ENCODE assay signal across 11 mouse cellular contexts in the genomic region with DNA sequence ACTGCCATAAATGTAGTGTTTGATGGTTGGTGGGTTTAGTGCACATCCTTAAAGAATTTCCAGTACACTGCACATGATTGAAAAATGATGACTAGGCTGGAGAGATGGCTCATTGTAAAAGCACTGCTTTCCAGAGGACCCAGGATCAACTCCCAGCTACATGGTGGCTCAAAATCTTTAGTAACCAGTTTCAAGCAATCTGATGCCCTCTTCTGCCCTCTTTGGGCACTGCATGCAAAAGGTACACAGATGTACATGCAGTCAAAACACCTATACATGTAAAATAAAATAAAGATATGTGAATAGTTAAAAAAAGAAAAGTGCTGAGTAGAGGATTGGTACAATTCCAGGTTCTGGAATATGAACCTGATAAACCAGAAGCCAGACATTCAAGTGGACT. TPM values are rescaled to one million over a fixed set of nuclear protein-coding genes. Genes with fewer than 3 reads are reported as not detected.
DNase-seq lines count a peak whose midpoint lies in the region; ATAC-seq and TF ChIP-seq lines count a peak whose summit lies in the region.
"Had no signal": no experiment of that assay in that cellular context is flagged by ENCODE, and none has a peak within 500 bp of the region (broad histone marks: within the 10 kb centered on the region; RNA-seq: fewer than 3 reads in every experiment).

No protein-coding gene starts in this region.

- TF ChIP-seq CTCF in lung, embryonic 14.5 days (IDR thresholded peaks at IDR 0.05; ENCODE audit: low read depth): peak; percentile 43

- no peak overlapping the region for H3K4me2 ChIP-seq in heart, embryonic 12.5 days
- H3K4me2 ChIP-seq in lung, embryonic 14.5 days: no peak overlapping the region
- H3K4me2 ChIP-seq: embryonic facial prominence, embryonic 15.5 days; heart, embryonic 15.5 days had no signal

- no peak for ATAC-seq in heart, embryonic 12.5 days (ENCODE audit: insufficient number of reproducible peaks, low FRiP score)
- no peak for ATAC-seq in lung, embryonic 14.5 days (ENCODE audit: insufficient read depth)

- no peaks in the 10 kb centered on the region for H3K9me3 ChIP-seq in heart, embryonic 12.5 days (replicated peaks)
- H3K9me3 ChIP-seq in lung, embryonic 14.5 days (ENCODE audit: low read depth, low read length): no peaks in the 10 kb centered on the region
- H3K9me3 ChIP-seq: embryonic facial prominence, embryonic 15.5 days; heart, embryonic 15.5 days had no signal

- H3K4me1 ChIP-seq in heart, embryonic 12.5 days (replicated peaks): no peaks in the 10 kb centered on the region
- H3K4me1 ChIP-seq in lung, embryonic 14.5 days (ENCODE audit: insufficient read depth): no peaks in the 10 kb centered on the region
- H3K4me1 ChIP-seq: embryonic facial prominence, embryonic 15.5 days; heart, embryonic 15.5 days had no signal

- H3K9ac ChIP-seq in heart, embryonic 12.5 days: no peak overlapping the region
- no peak overlapping the region for H3K9ac ChIP-seq in lung, embryonic 14.5 days
- H3K9ac ChIP-seq: embryonic facial prominence, embryonic 15.5 days; heart, embryonic 15.5 days had no signal

- H3K36me3 ChIP-seq in heart, embryonic 12.5 days: peaks cover 80% of the 10 kb centered on the region
- H3K36me3 ChIP-seq in lung, embryonic 14.5 days (ENCODE audit: insufficient read depth): peaks cover 94% of the 10 kb centered on the region

- H3K27ac ChIP-seq in heart, embryonic 12.5 days (ENCODE audit: poor library complexity, severe bottlenecking): no peak overlapping the region
- no peak overlapping the region for H3K27ac ChIP-seq in lung, embryonic 14.5 days (ENCODE audit: low read depth)
- H3K27ac ChIP-seq: embryonic facial prominence, embryonic 15.5 days; heart, embryonic 15.5 days had no signal

- H3K4me3 ChIP-seq in heart, embryonic 12.5 days: no peak overlapping the region
- H3K4me3 ChIP-seq in lung, embryonic 14.5 days (ENCODE audit: low read depth, low read length): no peak overlapping the region
- H3K4me3 ChIP-seq: embryonic facial prominence, embryonic 15.5 days; heart, embryonic 15.5 days had no signal

- no peaks in the 10 kb centered on the region for H3K27me3 ChIP-seq in heart, embryonic 12.5 days (replicated peaks)
- no peaks in the 10 kb centered on the region for H3K27me3 ChIP-seq in lung, embryonic 14.5 days (ENCODE audit: insufficient read depth, low read length)
- H3K27me3 ChIP-seq: embryonic facial prominence, embryonic 15.5 days; heart, embryonic 15.5 days had no signal

- DNase-seq in heart, adult 11 months: peak; percentile 56
- DNase-seq in lung, embryonic 14.5 days: peak; percentile 38
- no peak for DNase-seq in lung, postnatal 25 days (ENCODE audit: low spot score)
- peak; percentile 5 to 16 for DNase-seq in B cell, adult 2 months
- peak; percentile 44 for DNase-seq in R1 (ENCODE audit: low read depth, low spot score)
- no peak for DNase-seq in frontal cortex, postnatal 25 days (ENCODE audit: low spot score in 2 of 2)
- DNase-seq in ovary, postnatal 36 days (ENCODE audit: low spot score): no peak

RNA-seq across cellular contexts. Expression of gene Ticrr, which starts 19.2 kb away (rescaled TPM):
- polyA plus RNA-seq in heart, embryonic 12.5 days (2016; fragmentation: Nextera tagmentation; extraction: Ambion mirVana): 7.7 and 8.5 TPM in 2 replicates
- 18.3 and 20.8 TPM in 2 replicates for polyA plus RNA-seq in lung, embryonic 14.5 days (2014; fragmentation: Nextera tagmentation; extraction: Ambion mirVana)

RNA-seq across cellular contexts. Expression of gene Kif7, which starts 36.3 kb away (rescaled TPM):
- polyA plus RNA-seq in heart, embryonic 12.5 days (2016; fragmentation: Nextera tagmentation; extraction: Ambion mirVana): 4.0 and 4.1 TPM in 2 replicates
- polyA plus RNA-seq in lung, embryonic 14.5 days (2014; fragmentation: Nextera tagmentation; extraction: Ambion mirVana): 6.1 and 7.6 TPM in 2 replicates

RNA-seq across cellular contexts. Expression of gene Plin1, which starts 53.5 kb away (rescaled TPM):
- polyA plus RNA-seq in heart, embryonic 12.5 days (2016; fragmentation: Nextera tagmentation; extraction: Ambion mirVana): not detected in 2 replicates
- polyA plus RNA-seq in lung, embryonic 14.5 days (2014; fragmentation: Nextera tagmentation; extraction: Ambion mirVana): not detected in 2 replicates
- polyA plus RNA-seq: heart, embryonic 15.5 days; limb, embryonic 11.5 days had no signal

Comparison
In these comparisons a context has a peak if more than half of its experiments do, and no peak if none do; other contexts are left out.
1. DNase-seq: peak in heart, adult 11 months (single experiment), lung, embryonic 14.5 days (single experiment), B cell, adult 2 months (2 of 2) and R1 (single experiment); none in lung, postnatal 25 days (single experiment), frontal cortex, postnatal 25 days (0 of 2) and ovary, postnatal 36 days (single experiment).